26 mouse cellular contexts compared by ENCODE assay signal in the genomic region with DNA sequence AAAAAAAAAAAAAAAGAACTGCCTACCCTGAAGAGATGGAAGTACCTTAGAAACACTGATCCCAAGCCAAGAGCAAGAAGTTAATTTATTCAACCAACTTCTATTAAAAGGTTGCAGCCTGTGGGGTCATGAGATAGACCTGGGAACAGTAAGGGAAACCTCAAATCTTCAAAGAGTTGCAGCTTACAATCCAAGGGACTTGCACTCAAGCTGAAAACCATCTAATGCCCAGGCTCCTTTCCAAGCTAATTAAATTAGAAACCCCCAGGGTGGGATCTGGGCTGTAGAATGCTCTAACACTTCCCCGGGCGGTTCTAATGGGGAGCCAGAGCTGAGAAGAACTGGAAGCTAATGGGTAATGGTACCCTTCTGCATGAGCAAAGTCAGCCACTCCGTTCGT.
DNase-seq lines count a peak whose midpoint lies in the region; ATAC-seq and TF ChIP-seq lines count a peak whose summit lies in the region.
"Had no signal": no experiment of that assay in that cellular context is flagged by ENCODE, and none has a peak within 500 bp of the region (broad histone marks: within the 10 kb centered on the region; RNA-seq: fewer than 3 reads in every experiment).

No protein-coding gene starts in this region.

- H3K4me1 ChIP-seq in hindbrain, postnatal 0 days (ENCODE audit: insufficient read depth, low read length): no peaks in the 10 kb centered on the region
- H3K4me1 ChIP-seq in hindbrain, embryonic 12.5 days: no peaks in the 10 kb centered on the region
- H3K4me1 ChIP-seq in midbrain, postnatal 0 days (ENCODE audit: insufficient read depth, low read length): no peaks in the 10 kb centered on the region
- H3K4me1 ChIP-seq in midbrain, embryonic 13.5 days (replicated peaks): no peaks in the 10 kb centered on the region; the same call in 1 of the 2 replicates
- H3K4me1 ChIP-seq: embryonic facial prominence, embryonic 12.5 days; embryonic facial prominence, embryonic 15.5 days; heart, embryonic 15.5 days had no signal

- H3K9ac ChIP-seq in hindbrain, postnatal 0 days (replicated peaks; ENCODE audit: low read length): no peak overlapping the region
- H3K9ac ChIP-seq in hindbrain, embryonic 12.5 days: no peak overlapping the region
- no peak overlapping the region for H3K9ac ChIP-seq in midbrain, postnatal 0 days (replicated peaks; ENCODE audit: low read length, poor library complexity, severe bottlenecking)
- H3K9ac ChIP-seq in midbrain, embryonic 13.5 days (replicated peaks): no peak overlapping the region
- H3K9ac ChIP-seq: embryonic facial prominence, embryonic 12.5 days; embryonic facial prominence, embryonic 15.5 days; forebrain, postnatal 0 days; heart, embryonic 12.5 days; heart, embryonic 15.5 days had no signal

- H3K27me3 ChIP-seq in hindbrain, postnatal 0 days (ENCODE audit: insufficient read depth, low read length): no peaks in the 10 kb centered on the region
- no peaks in the 10 kb centered on the region for H3K27me3 ChIP-seq in hindbrain, embryonic 12.5 days
- no peaks in the 10 kb centered on the region; the same call in 1 of the 2 replicates for H3K27me3 ChIP-seq in midbrain, postnatal 0 days (ENCODE audit: insufficient read depth, low read length)
- H3K27me3 ChIP-seq in midbrain, embryonic 13.5 days: peaks cover 15% of the 10 kb centered on the region; the same call in 1 of the 2 replicates
- H3K27me3 ChIP-seq: CH12.LX; embryonic facial prominence, embryonic 15.5 days had no signal

- no peaks in the 10 kb centered on the region for H3K9me3 ChIP-seq in hindbrain, postnatal 0 days (ENCODE audit: low read length)
- no peaks in the 10 kb centered on the region for H3K9me3 ChIP-seq in hindbrain, embryonic 12.5 days (replicated peaks)
- no peaks in the 10 kb centered on the region for H3K9me3 ChIP-seq in midbrain, postnatal 0 days (ENCODE audit: low read length)
- H3K9me3 ChIP-seq in midbrain, embryonic 13.5 days: no peaks in the 10 kb centered on the region
- H3K9me3 ChIP-seq: embryonic facial prominence, embryonic 12.5 days; embryonic facial prominence, embryonic 15.5 days; G1E; heart, embryonic 12.5 days; heart, embryonic 15.5 days; hindbrain, embryonic 10.5 days had no signal

- no peak for TF ChIP-seq CTCF in hindbrain, postnatal 0 days (IDR thresholded peaks at IDR 0.05; ENCODE audit: low read depth)
- TF ChIP-seq CTCF in midbrain, postnatal 0 days (IDR thresholded peaks at IDR 0.05): no peak

- DNase-seq in hindbrain, postnatal 0 days (ENCODE audit: low spot score): peak; percentile 24
- DNase-seq in midbrain, postnatal 0 days (ENCODE audit: low spot score): peak; percentile 40
- DNase-seq in hindlimb bud, embryonic 11.5 days (ENCODE audit: extremely low spot score, low read depth, low spot score): peak; percentile 31
- no peak for DNase-seq in right cerebral cortex, adult 18-20 months
- DNase-seq: adrenal gland, adult 8-10 months; adrenal gland, postnatal 25 days; B cell, adult 2 months; cerebellum, adult 18-20 months; cerebellum, adult 9-10 months; cerebellum, postnatal 14 days; forebrain, postnatal 0 days; gastrocnemius, postnatal 25 days; heart, adult 18-20 months; heart, postnatal 10 days; heart, postnatal 36 days had no signal

- H3K27ac ChIP-seq in hindbrain, postnatal 0 days: no peak overlapping the region
- no peak overlapping the region for H3K27ac ChIP-seq in hindbrain, embryonic 12.5 days
- H3K27ac ChIP-seq in midbrain, postnatal 0 days (ENCODE audit: low read depth, low read length): no peak overlapping the region
- no peak overlapping the region for H3K27ac ChIP-seq in midbrain, embryonic 13.5 days
- H3K27ac ChIP-seq: embryonic facial prominence, embryonic 12.5 days; embryonic facial prominence, embryonic 15.5 days; heart, embryonic 15.5 days; hindbrain, embryonic 10.5 days had no signal

- no peak overlapping the region for H3K4me3 ChIP-seq in hindbrain, postnatal 0 days (ENCODE audit: low read length)
- H3K4me3 ChIP-seq in hindbrain, embryonic 12.5 days: no peak overlapping the region
- no peak overlapping the region for H3K4me3 ChIP-seq in midbrain, postnatal 0 days (ENCODE audit: low read depth, low read length)
- no peak overlapping the region for H3K4me3 ChIP-seq in midbrain, embryonic 13.5 days (replicated peaks)
- H3K4me3 ChIP-seq: embryonic facial prominence, embryonic 12.5 days; embryonic facial prominence, embryonic 15.5 days; heart, embryonic 12.5 days; heart, embryonic 15.5 days; hindbrain, embryonic 10.5 days had no signal

- no peaks in the 10 kb centered on the region for H3K36me3 ChIP-seq in hindbrain, postnatal 0 days (ENCODE audit: insufficient read depth, low read length)
- no peaks in the 10 kb centered on the region for H3K36me3 ChIP-seq in hindbrain, embryonic 12.5 days
- H3K36me3 ChIP-seq in midbrain, postnatal 0 days (ENCODE audit: insufficient read depth, low read length): no peaks in the 10 kb centered on the region
- H3K36me3 ChIP-seq in midbrain, embryonic 13.5 days: no peaks in the 10 kb centered on the region
- H3K36me3 ChIP-seq: embryonic facial prominence, embryonic 12.5 days; embryonic facial prominence, embryonic 15.5 days; G1E; heart, embryonic 12.5 days; heart, embryonic 15.5 days; hindbrain, embryonic 10.5 days had no signal

- 50% methylated on average over 4 of the region's 4 CpGs for WGBS in hindbrain, postnatal 0 days
- WGBS in hindbrain, embryonic 12.5 days: 82% methylated on average over 4 of the region's 4 CpGs
- WGBS in midbrain, postnatal 0 days: 73% methylated on average over 4 of the region's 4 CpGs
- WGBS in midbrain, embryonic 13.5 days: 61% methylated on average over 4 of the region's 4 CpGs

- no peak for ATAC-seq in hindbrain, postnatal 0 days
- ATAC-seq in hindbrain, embryonic 12.5 days (ENCODE audit: low FRiP score): no peak
- ATAC-seq in midbrain, postnatal 0 days (ENCODE audit: low FRiP score): no peak
- ATAC-seq in midbrain, embryonic 13.5 days: no peak
- ATAC-seq in activated CD4-positive, CD25-positive, alpha-beta regulatory T cell, adult 4 months: no peak
- ATAC-seq: forebrain, embryonic 14.5 days had no signal

- H3K4me2 ChIP-seq in hindbrain, postnatal 0 days (ENCODE audit: low read depth, low read length): no peak overlapping the region
- H3K4me2 ChIP-seq in hindbrain, embryonic 12.5 days (replicated peaks): no peak overlapping the region
- no peak overlapping the region for H3K4me2 ChIP-seq in midbrain, postnatal 0 days (ENCODE audit: low read depth, low read length, poor library complexity, severe bottlenecking)
- H3K4me2 ChIP-seq in midbrain, embryonic 13.5 days (replicated peaks): no peak overlapping the region
- H3K4me2 ChIP-seq: embryonic facial prominence, embryonic 12.5 days; embryonic facial prominence, embryonic 15.5 days; heart, embryonic 12.5 days; heart, embryonic 15.5 days had no signal
